Mouse (Mus musculus): ENCODE results near the gene Pafah2. TPM values are rescaled to one million over a fixed set of nuclear protein-coding genes. Genes with fewer than 3 reads are reported as not detected.
A peak's percentile ranks its signal among the peaks of the same experiment; 100 is the strongest.
"Not testable (repeated sequence)": the region's sequence is repeated elsewhere in the genome, so short reads cannot be mapped to it uniquely, and the experiment has no call there.

Gene Pafah2
- polyA plus RNA-seq, 1 experiment from 2014 or later = 8.8 TPM

GRCm38 (mm10) chr4:134365280-134365679, 30.8 kb upstream of the Pafah2 start:
- Histone ChIP-seq H3K4me1 (ENCODE audit: control insufficient read depth, insufficient read depth, low read length) (0 out of 2 replicates have a peak, but pooled peaks cover 2% of the 10 kb centered on the region), H3K27ac (ENCODE audit: low read length) (no peak overlapping the region), H3K4me2 (ENCODE audit: low read length) (no peak overlapping the region), H3K9me3 (replicated peaks; ENCODE audit: control insufficient read depth, low read length, poor library complexity, severe bottlenecking) (no peaks in the 10 kb centered on the region), H3K4me3 (ENCODE audit: low read depth, low read length) (no peak overlapping the region), H3K9ac (ENCODE audit: low read depth, low read length) (no peak overlapping the region), H3K27me3 (ENCODE audit: control insufficient read depth, insufficient read depth, low read depth, low read length) (peaks cover 10% of the 10 kb centered on the region), H3K36me3 (ENCODE audit: control insufficient read depth, insufficient read depth, low read length) (no peaks in the 10 kb centered on the region)
- no peak for ATAC-seq
- WGBS = 48% methylated on average over 5 of the region's 5 CpGs

GRCm38 (mm10) chr4:134370649-134371221, 25.4 kb upstream of the Pafah2 start:
- WGBS = 1% methylated on average over 18 of the region's 18 CpGs
- Histone ChIP-seq H3K4me1 (ENCODE audit: control insufficient read depth, insufficient read depth, low read length) (peaks cover 9% of the 10 kb centered on the region), H3K27ac (ENCODE audit: low read length) (no peak overlapping the region), H3K4me2 (ENCODE audit: low read length) (peak overlapping the region; percentile 99), H3K9me3 (replicated peaks; ENCODE audit: control insufficient read depth, low read length, poor library complexity, severe bottlenecking) (no peaks in the 10 kb centered on the region), H3K27me3 (ENCODE audit: control insufficient read depth, insufficient read depth, low read depth, low read length) (peaks cover 29% of the 10 kb centered on the region), H3K9ac (ENCODE audit: low read depth, low read length) (peak overlapping the region; percentile 51; the same call in 1 of the 2 replicates), H3K36me3 (ENCODE audit: control insufficient read depth, insufficient read depth, low read length) (no peaks in the 10 kb centered on the region), H3K4me3 (ENCODE audit: low read depth, low read length) (peak overlapping the region; percentile 23)
- ATAC-seq = no peak

GRCm38 (mm10) chr4:134371316-134371855, 24.7 kb upstream of the Pafah2 start:
- Histone ChIP-seq H3K4me3 (ENCODE audit: low read depth, low read length) (peak overlapping the region; percentile 23), H3K4me2 (ENCODE audit: low read length) (peak overlapping the region; percentile 99), H3K9me3 (replicated peaks; ENCODE audit: control insufficient read depth, low read length, poor library complexity, severe bottlenecking) (no peaks in the 10 kb centered on the region), H3K36me3 (ENCODE audit: control insufficient read depth, insufficient read depth, low read length) (no peaks in the 10 kb centered on the region), H3K27me3 (ENCODE audit: control insufficient read depth, insufficient read depth, low read depth, low read length) (peaks cover 29% of the 10 kb centered on the region), H3K27ac (ENCODE audit: low read length) (no peak overlapping the region), H3K9ac (ENCODE audit: low read depth, low read length) (peak overlapping the region; percentile 51; the same call in 1 of the 2 replicates), H3K4me1 (ENCODE audit: control insufficient read depth, insufficient read depth, low read length) (peaks cover 9% of the 10 kb centered on the region)
- WGBS = under 1% methylated on average over 17 of the region's 17 CpGs
- no peak for ATAC-seq

- peak overlapping the region; percentile 55 for H3K4me3 ChIP-seq (ENCODE audit: low read depth, low read length)
- H3K27me3 ChIP-seq (ENCODE audit: control insufficient read depth, insufficient read depth, low read depth, low read length) = peaks cover 29% of the 10 kb centered on the region
- H3K27ac ChIP-seq (ENCODE audit: low read length) = no peak overlapping the region
- H3K9ac ChIP-seq (ENCODE audit: low read depth, low read length) = peak overlapping the region; percentile 67
- H3K36me3 ChIP-seq (ENCODE audit: control insufficient read depth, insufficient read depth, low read length) = no peaks in the 10 kb centered on the region
- WGBS = 0% methylated on average over 16 of the region's 16 CpGs
- ATAC-seq = peak; percentile 88
- H3K4me1 ChIP-seq (ENCODE audit: control insufficient read depth, insufficient read depth, low read length) = peaks cover 9% of the 10 kb centered on the region
- peak overlapping the region; percentile 99 for H3K4me2 ChIP-seq (ENCODE audit: low read length)
- H3K9me3 ChIP-seq (replicated peaks; ENCODE audit: control insufficient read depth, low read length, poor library complexity, severe bottlenecking) = no peaks in the 10 kb centered on the region
Observed at GRCm38 (mm10) chr4:134372294-134372747, 23.8 kb upstream of the Pafah2 start.

GRCm38 (mm10) chr4:134373295-134373694, 22.8 kb upstream of the Pafah2 start:
- H3K27ac ChIP-seq (ENCODE audit: low read length) = no peak overlapping the region
- H3K4me1 ChIP-seq (ENCODE audit: control insufficient read depth, insufficient read depth, low read length) = peaks cover 9% of the 10 kb centered on the region
- H3K27me3 ChIP-seq (ENCODE audit: control insufficient read depth, insufficient read depth, low read depth, low read length) = peaks cover 29% of the 10 kb centered on the region
- 76% methylated on average over 8 of the region's 8 CpGs for WGBS
- H3K4me2 ChIP-seq (ENCODE audit: low read length) = no peak overlapping the region
- no peaks in the 10 kb centered on the region for H3K36me3 ChIP-seq (ENCODE audit: control insufficient read depth, insufficient read depth, low read length)
- no peak overlapping the region for H3K9ac ChIP-seq (ENCODE audit: low read depth, low read length)
- no peak for ATAC-seq
- H3K9me3 ChIP-seq (replicated peaks; ENCODE audit: control insufficient read depth, low read length, poor library complexity, severe bottlenecking) = no peaks in the 10 kb centered on the region
- H3K4me3 ChIP-seq (ENCODE audit: low read depth, low read length) = no peak overlapping the region

- no peaks in the 10 kb centered on the region for H3K36me3 ChIP-seq (ENCODE audit: control insufficient read depth, insufficient read depth, low read length)
- H3K4me1 ChIP-seq (ENCODE audit: control insufficient read depth, insufficient read depth, low read length) = peaks cover 9% of the 10 kb centered on the region
- no peak overlapping the region for H3K9ac ChIP-seq (ENCODE audit: low read depth, low read length)
- H3K27ac ChIP-seq (ENCODE audit: low read length) = no peak overlapping the region
- H3K27me3 ChIP-seq (ENCODE audit: control insufficient read depth, insufficient read depth, low read depth, low read length) = peaks cover 27% of the 10 kb centered on the region
- H3K4me3 ChIP-seq (ENCODE audit: low read depth, low read length) = no peak overlapping the region
- WGBS = 58% methylated on average over 1 of the region's 1 CpGs
- H3K9me3 ChIP-seq (replicated peaks; ENCODE audit: control insufficient read depth, low read length, poor library complexity, severe bottlenecking) = no peaks in the 10 kb centered on the region
- ATAC-seq = no peak
- H3K4me2 ChIP-seq (ENCODE audit: low read length) = no peak overlapping the region
Observed at GRCm38 (mm10) chr4:134374306-134374705, 21.8 kb upstream of the Pafah2 start.

- Histone ChIP-seq H3K9me3 (replicated peaks; ENCODE audit: control insufficient read depth, low read length, poor library complexity, severe bottlenecking) (no peaks in the 10 kb centered on the region), H3K4me2 (ENCODE audit: low read length) (no peak overlapping the region), H3K27me3 (ENCODE audit: control insufficient read depth, insufficient read depth, low read depth, low read length) (no peaks in the 10 kb centered on the region), H3K36me3 (ENCODE audit: control insufficient read depth, insufficient read depth, low read length) (no peaks in the 10 kb centered on the region), H3K4me1 (ENCODE audit: control insufficient read depth, insufficient read depth, low read length) (no peaks in the 10 kb centered on the region), H3K4me3 (ENCODE audit: low read depth, low read length) (no peak overlapping the region), H3K27ac (ENCODE audit: low read length) (no peak overlapping the region), H3K9ac (ENCODE audit: low read depth, low read length) (no peak overlapping the region)
- WGBS = 35% methylated on average over 10 of the region's 10 CpGs
- ATAC-seq = no peak
Observed at GRCm38 (mm10) chr4:134378089-134378615, 18.0 kb upstream of the Pafah2 start.

GRCm38 (mm10) chr4:134379510-134379909, 16.6 kb upstream of the Pafah2 start:
- Histone ChIP-seq H3K4me2 (ENCODE audit: low read length) (no peak overlapping the region), H3K27ac (ENCODE audit: low read length) (no peak overlapping the region), H3K36me3 (ENCODE audit: control insufficient read depth, insufficient read depth, low read length) (no peaks in the 10 kb centered on the region), H3K9ac (ENCODE audit: low read depth, low read length) (no peak overlapping the region), H3K4me1 (ENCODE audit: control insufficient read depth, insufficient read depth, low read length) (no peaks in the 10 kb centered on the region), H3K4me3 (ENCODE audit: low read depth, low read length) (no peak overlapping the region), H3K27me3 (ENCODE audit: control insufficient read depth, insufficient read depth, low read depth, low read length) (no peaks in the 10 kb centered on the region), H3K9me3 (replicated peaks; ENCODE audit: control insufficient read depth, low read length, poor library complexity, severe bottlenecking) (no peaks in the 10 kb centered on the region)
- WGBS = 84% methylated on average over 8 of the region's 8 CpGs
- no peak for ATAC-seq

GRCm38 (mm10) chr4:134383750-134384149, 12.4 kb upstream of the Pafah2 start, which contains the start of gene Extl1:
TSS of gene Extl1 (minus strand) at chr4:134383850.
- WGBS = 97% methylated on average over 2 of the region's 6 CpGs
- H3K9me3 ChIP-seq (replicated peaks; ENCODE audit: control insufficient read depth, low read length, poor library complexity, severe bottlenecking) = not testable (repeated sequence)

More at GRCm38 (mm10) chr4:134383750-134384149, 12.4 kb upstream of the Pafah2 start, which contains the start of gene Extl1:
- H3K9ac ChIP-seq (ENCODE audit: low read depth, low read length); H3K4me1 ChIP-seq (ENCODE audit: control insufficient read depth, insufficient read depth, low read length); H3K27ac ChIP-seq (ENCODE audit: low read length); H3K4me3 ChIP-seq (ENCODE audit: low read depth, low read length); ATAC-seq; H3K36me3 ChIP-seq (ENCODE audit: control insufficient read depth, insufficient read depth, low read length); H3K27me3 ChIP-seq (ENCODE audit: control insufficient read depth, insufficient read depth, low read depth, low read length); H3K4me2 ChIP-seq (ENCODE audit: low read length): not testable (repeated sequence)
